Mouse (Mus musculus): ENCODE measurements at regions not wholly inside any gene's neighbourhood (a gene's known extent, or its start where the extent isn't known, plus 50 kb on each side); places are given as distances from the start of the nearest gene placed in this dataset.

DNA sequence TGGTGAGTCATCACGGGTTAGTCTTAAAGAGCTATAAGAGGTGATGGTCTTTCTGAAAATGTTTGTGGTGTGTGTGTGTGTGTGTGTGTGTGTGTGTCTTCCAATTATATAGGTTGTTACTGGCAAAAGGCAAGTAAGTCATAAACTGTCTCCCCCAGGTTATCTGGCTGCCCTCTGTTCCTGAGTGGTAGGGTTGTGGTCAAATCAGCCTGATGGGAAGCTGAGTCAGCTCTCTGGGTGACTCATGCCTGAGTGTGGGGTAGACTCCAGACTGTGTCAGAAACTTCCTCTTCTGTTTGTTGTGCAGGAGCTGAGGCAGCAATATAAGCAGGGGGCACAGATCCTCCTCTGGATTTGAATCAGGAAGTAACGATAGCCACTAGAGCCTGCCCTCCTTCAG lies 656.8 kb upstream of the Tgif2lx2 start:
- ATAC-seq, result peak; percentile 53; the same call in 1 of the 2 replicates
- Histone ChIP-seq H3K9me3 (ENCODE audit: control insufficient read depth, low read length) (no peaks in the 10 kb centered on the region), H3K27me3 (replicated peaks; ENCODE audit: control insufficient read depth, insufficient read depth, low read length) (no peaks in the 10 kb centered on the region), H3K4me3 (ENCODE audit: low read length) (no peak overlapping the region), H3K9ac (ENCODE audit: low read depth, low read length) (no peak overlapping the region), H3K27ac (ENCODE audit: low read length) (no peak overlapping the region), H3K4me1 (ENCODE audit: control insufficient read depth, insufficient read depth, low read length) (no peaks in the 10 kb centered on the region), H3K36me3 (ENCODE audit: control insufficient read depth, insufficient read depth, low read length) (no peaks in the 10 kb centered on the region), H3K4me2 (ENCODE audit: low read depth, low read length) (no peak overlapping the region)
- 87% methylated on average over 2 of the region's 2 CpGs for WGBS
